Mouse (Mus musculus): ENCODE results near the gene Otud3. TPM values are rescaled to one million over a fixed set of nuclear protein-coding genes. Genes with fewer than 3 reads are reported as not detected.

The Otud3 gene
- polyA plus RNA-seq, 1 experiment: 9.8 TPM

GRCm38 (mm10) chr4:138889635-138890034 is 24.1 kb downstream of the Otud3 start:
- no peak for DNase-seq (ENCODE audit: low read depth)
- no peak for TF ChIP-seq POLR2A (IDR thresholded peaks at IDR 0.05; ENCODE audit: borderline replicate concordance, extremely low read depth, insufficient read depth, insufficient read length, poor library complexity, severe bottlenecking)
- TF ChIP-seq CTCF (IDR thresholded peaks at IDR 0.05; ENCODE audit: borderline replicate concordance, extremely low read depth, insufficient read depth, insufficient read length): no peak

DNA sequence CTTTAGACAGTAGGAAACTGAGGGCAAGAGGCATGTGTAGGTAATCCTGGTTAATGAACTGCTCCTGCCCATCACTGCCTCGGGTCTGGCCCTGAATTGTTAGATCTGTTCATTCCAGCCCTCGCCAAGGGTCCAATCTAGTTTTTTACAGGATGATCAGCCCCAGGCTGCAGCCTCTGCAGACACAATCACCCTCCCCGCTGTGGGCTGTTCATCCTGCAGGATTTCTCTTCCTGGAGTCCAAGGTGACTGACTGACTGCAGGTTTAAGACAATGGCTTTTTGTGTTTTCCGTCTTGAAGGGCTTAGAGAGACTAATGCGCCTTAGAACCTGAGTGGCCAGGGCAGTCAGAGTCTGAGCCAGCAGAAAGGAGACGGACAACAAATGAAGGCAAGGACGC is 24.6 kb downstream of the Otud3 start:
- TF ChIP-seq CTCF (IDR thresholded peaks at IDR 0.05; ENCODE audit: borderline replicate concordance, extremely low read depth, insufficient read depth, insufficient read length) (no peak), POLR2A (IDR thresholded peaks at IDR 0.05; ENCODE audit: borderline replicate concordance, extremely low read depth, insufficient read depth, insufficient read length, poor library complexity, severe bottlenecking) (no peak)
- DNase-seq (ENCODE audit: low read depth): no peak

GRCm38 (mm10) chr4:138884261-138884660 is 29.5 kb downstream of the Otud3 start:
- TF ChIP-seq POLR2A (IDR thresholded peaks at IDR 0.05; ENCODE audit: borderline replicate concordance, extremely low read depth, insufficient read depth, insufficient read length, poor library complexity, severe bottlenecking) (no peak), CTCF (IDR thresholded peaks at IDR 0.05; ENCODE audit: borderline replicate concordance, extremely low read depth, insufficient read depth, insufficient read length) (peak; percentile 85)
- peak; percentile 82 for DNase-seq (ENCODE audit: low read depth)

DNA sequence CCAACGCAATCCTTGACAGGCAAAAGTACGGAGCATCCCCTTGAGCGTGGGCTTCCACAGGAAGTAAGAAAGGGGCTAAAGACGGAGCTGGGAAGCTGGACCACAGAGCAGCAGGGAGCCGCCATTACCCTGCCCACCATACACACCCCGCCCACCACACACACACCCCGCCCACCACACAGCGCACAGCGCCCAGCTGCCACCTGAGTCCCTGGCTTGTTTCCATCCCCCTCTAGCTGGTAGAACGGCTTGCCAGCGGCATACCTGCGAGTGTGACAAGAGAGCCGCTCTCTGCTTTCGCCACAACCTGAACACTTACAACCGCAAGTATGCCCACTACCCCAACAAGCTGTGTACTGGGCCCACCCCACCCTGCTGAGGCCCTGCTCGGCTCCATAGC is 31.6 kb downstream of the Otud3 start:
- TF ChIP-seq POLR2A (IDR thresholded peaks at IDR 0.05; ENCODE audit: borderline replicate concordance, extremely low read depth, insufficient read depth, insufficient read length, poor library complexity, severe bottlenecking) (no peak), CTCF (IDR thresholded peaks at IDR 0.05; ENCODE audit: borderline replicate concordance, extremely low read depth, insufficient read depth, insufficient read length) (no peak)
- DNase-seq (ENCODE audit: low read depth): peak; percentile 45

- TF ChIP-seq POLR2A (IDR thresholded peaks at IDR 0.05; ENCODE audit: borderline replicate concordance, extremely low read depth, insufficient read depth, insufficient read length, poor library complexity, severe bottlenecking) (no peak), CTCF (IDR thresholded peaks at IDR 0.05; ENCODE audit: borderline replicate concordance, extremely low read depth, insufficient read depth, insufficient read length) (no peak)
- no peak for DNase-seq (ENCODE audit: low read depth)
Measured at GRCm38 (mm10) chr4:138880811-138881584, 32.7 kb downstream of the Otud3 start.

- no peak for DNase-seq (ENCODE audit: low read depth)
- TF ChIP-seq CTCF (IDR thresholded peaks at IDR 0.05; ENCODE audit: borderline replicate concordance, extremely low read depth, insufficient read depth, insufficient read length): no peak
- TF ChIP-seq POLR2A (IDR thresholded peaks at IDR 0.05; ENCODE audit: borderline replicate concordance, extremely low read depth, insufficient read depth, insufficient read length, poor library complexity, severe bottlenecking): no peak
Measured at GRCm38 (mm10) chr4:138879808-138880207, 33.9 kb downstream of the Otud3 start.

DNA sequence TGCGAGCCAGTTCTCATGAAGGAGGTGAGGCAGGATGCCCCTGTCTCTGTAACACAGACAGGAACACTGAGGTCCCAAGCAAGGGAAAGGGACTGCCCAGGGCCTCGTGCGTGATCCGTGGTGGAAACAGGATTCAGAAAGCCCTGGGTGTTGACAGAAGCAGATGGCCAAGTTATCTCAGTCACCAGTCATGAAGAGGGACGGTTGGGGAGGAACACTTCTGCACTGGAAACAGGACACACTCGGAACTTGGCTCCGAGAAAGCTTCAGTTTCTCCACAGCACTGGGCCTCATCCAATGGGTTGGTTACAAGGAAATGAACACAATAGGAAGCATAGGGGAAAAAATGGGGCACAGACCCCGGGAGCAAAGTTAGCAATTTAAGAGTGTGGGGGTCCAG is 35.0 kb downstream of the Otud3 start:
- TF ChIP-seq POLR2A (IDR thresholded peaks at IDR 0.05; ENCODE audit: borderline replicate concordance, extremely low read depth, insufficient read depth, insufficient read length, poor library complexity, severe bottlenecking): no peak
- TF ChIP-seq CTCF (IDR thresholded peaks at IDR 0.05; ENCODE audit: borderline replicate concordance, extremely low read depth, insufficient read depth, insufficient read length): no peak
- DNase-seq (ENCODE audit: low read depth): no peak

DNA sequence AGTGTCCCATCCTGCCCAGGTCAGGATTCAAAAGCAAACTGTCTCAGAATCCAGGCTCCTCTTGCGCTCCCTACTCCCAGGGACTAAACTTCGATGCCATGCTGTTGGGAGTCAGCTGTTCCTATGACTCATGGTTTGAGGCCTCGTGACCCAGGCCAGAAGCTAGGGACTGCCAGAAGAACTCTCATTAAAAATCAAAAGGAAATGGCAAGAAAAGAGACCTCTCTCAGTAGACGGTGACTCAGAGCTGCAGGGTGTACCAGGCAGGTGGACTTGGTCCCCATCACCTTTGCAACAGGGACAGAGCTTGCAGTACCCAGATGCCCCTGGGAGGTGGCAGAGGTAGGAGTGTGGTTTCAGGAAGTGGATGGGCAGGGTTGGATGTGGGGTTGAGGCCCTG is 36.0 kb downstream of the Otud3 start, which contains the start of gene Pla2g2e:
Gene Pla2g2e (plus strand): TSS at position 212 of the 400 bp plus-strand sequence.
- no peak for DNase-seq (ENCODE audit: low read depth)
- no peak for TF ChIP-seq CTCF (IDR thresholded peaks at IDR 0.05; ENCODE audit: borderline replicate concordance, extremely low read depth, insufficient read depth, insufficient read length)
- no peak for TF ChIP-seq POLR2A (IDR thresholded peaks at IDR 0.05; ENCODE audit: borderline replicate concordance, extremely low read depth, insufficient read depth, insufficient read length, poor library complexity, severe bottlenecking)

DNA sequence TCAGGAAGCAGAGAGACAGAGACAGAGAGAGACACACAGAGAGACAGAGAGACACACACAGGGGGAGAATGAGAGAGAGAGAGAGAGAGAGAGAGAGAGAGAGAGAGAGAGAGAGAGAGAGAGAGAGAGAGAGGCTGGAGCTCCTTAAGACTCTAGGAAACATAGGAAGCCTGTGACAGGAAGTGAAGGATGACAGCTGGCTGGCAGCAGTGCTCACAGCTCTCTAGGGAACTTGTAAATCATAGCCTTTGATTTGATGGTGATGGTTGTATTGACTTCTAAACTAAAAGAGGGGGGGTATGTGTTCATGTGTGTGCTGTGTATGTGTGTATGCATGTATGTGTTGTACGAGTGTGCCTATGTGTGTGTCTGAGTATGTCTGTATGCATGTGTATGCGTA is 37.8 kb downstream of the Otud3 start:
- no peak for DNase-seq (ENCODE audit: low read depth)
- TF ChIP-seq CTCF (IDR thresholded peaks at IDR 0.05; ENCODE audit: borderline replicate concordance, extremely low read depth, insufficient read depth, insufficient read length) (no peak), POLR2A (IDR thresholded peaks at IDR 0.05; ENCODE audit: borderline replicate concordance, extremely low read depth, insufficient read depth, insufficient read length, poor library complexity, severe bottlenecking) (no peak)

GRCm38 (mm10) chr4:138875275-138875674 is 38.5 kb downstream of the Otud3 start:
- peak; percentile 39 for DNase-seq (ENCODE audit: low read depth)

DNA sequence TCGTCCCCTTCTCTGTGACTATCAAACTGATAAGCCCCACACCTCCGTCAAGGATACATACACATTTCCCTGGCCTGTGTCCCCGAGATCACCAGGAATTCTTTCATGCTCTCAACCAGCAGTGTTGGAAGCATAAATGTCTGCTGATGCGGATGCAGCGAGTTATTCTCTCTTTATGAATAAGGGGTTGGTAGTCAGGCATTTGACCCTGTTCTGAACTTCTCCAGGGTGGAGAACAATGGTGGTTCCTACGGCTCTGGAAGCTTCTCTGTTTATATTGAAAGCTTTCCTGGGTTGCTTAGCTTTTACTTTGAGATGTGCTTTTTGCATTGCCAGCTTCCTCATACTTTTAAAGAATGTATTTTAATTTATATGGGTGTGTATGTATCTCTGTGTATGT is 39.9 kb downstream of the Otud3 start, which contains the start of gene Gm13030:
Gene Gm13030 (minus strand): TSS at position 101 of the 400 bp plus-strand sequence.
- no peak for DNase-seq (ENCODE audit: low read depth)
- no peak for TF ChIP-seq POLR2A (IDR thresholded peaks at IDR 0.05; ENCODE audit: borderline replicate concordance, extremely low read depth, insufficient read depth, insufficient read length, poor library complexity, severe bottlenecking)
- no peak for TF ChIP-seq CTCF (IDR thresholded peaks at IDR 0.05; ENCODE audit: borderline replicate concordance, extremely low read depth, insufficient read depth, insufficient read length)

GRCm38 (mm10) chr4:138868666-138869065 is 45.1 kb downstream of the Otud3 start:
- DNase-seq (ENCODE audit: low read depth): no peak
- TF ChIP-seq CTCF (IDR thresholded peaks at IDR 0.05; ENCODE audit: borderline replicate concordance, extremely low read depth, insufficient read depth, insufficient read length): no peak
- TF ChIP-seq POLR2A (IDR thresholded peaks at IDR 0.05; ENCODE audit: borderline replicate concordance, extremely low read depth, insufficient read depth, insufficient read length, poor library complexity, severe bottlenecking): no peak

Data from brain, embryonic 14.5 days (tissue).